Mouse (Mus musculus) lung, adult 2 months (tissue): Measurements from ENCODE around the gene Pde10a.

Experiments
- CTCF ChIP-seq: fragments of 200-500 bp; IDR thresholded peaks from 2 replicates; pipeline ENCODE4 v1.5.1; 2011; ENCODE audit warnings: mild to moderate bottlenecking, low read length, control low read depth; ENCODE audit not compliant: insufficient read depth
- POLR2A ChIP-seq: fragments of 200-500 bp; IDR thresholded peaks from 2 replicates; pipeline ENCODE4 v1.6.1; 2011; ENCODE audit warnings: low read depth, mild to moderate bottlenecking, control low read depth, low read length, borderline replicate concordance; ENCODE audit errors: extremely low read depth

DNA sequence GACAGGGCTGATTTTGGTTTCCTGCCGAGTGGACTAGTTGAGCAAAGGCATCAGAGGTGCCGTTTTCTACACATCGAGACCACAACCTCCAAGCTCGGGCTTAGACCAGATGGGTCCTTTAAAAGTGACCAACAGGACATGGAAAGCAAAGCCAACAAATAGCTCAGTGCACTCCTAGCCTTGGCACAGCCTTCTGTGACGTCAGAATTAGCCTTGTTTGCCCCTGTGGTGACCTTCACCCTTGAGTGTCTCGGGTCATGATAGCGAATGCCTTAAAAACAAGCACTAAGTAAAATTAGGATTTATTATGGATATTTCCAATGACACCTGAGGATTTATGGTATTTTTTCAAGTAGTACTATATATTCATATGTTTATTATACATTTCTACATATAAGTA is 267.4 kb downstream of the Pde10a start:
- TF ChIP-seq CTCF (no peak), POLR2A (no peak)
